Mouse (Mus musculus): ENCODE data around the gene Lats2.

DNA sequence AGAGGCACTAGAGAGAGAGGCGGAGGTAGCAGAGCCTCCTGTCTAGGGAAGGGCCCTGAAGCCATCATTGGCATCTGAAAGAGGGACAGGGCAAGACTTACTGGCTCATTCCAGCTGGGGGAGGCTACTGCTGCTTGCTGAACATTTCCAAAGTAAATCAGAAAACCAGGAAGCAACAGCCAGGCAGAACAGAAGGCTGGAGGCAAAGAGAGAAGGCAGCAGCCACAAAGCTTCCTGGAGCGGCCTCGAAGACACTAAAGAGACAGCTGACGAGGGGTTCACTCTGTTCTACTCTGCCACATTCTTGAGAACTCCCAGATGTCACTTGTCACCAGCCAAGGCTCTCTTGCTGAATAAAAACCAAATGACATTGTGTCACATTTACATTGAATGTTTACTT, 33.7 kb downstream of the Lats2 start:
- TF ChIP-seq CTCF (IDR thresholded peaks at IDR 0.05; ENCODE audit: low read depth) = no peak
- TF ChIP-seq EP300 (IDR thresholded peaks at IDR 0.05; ENCODE audit: low read depth) = no peak

Measured in liver, embryonic 14.5 days (tissue).